Mouse (Mus musculus) heart, adult 2 months (tissue): Measurements from ENCODE around the gene Aknad1.

Source experiments
- CTCF ChIP-seq: fragments of 200-600 bp; IDR thresholded peaks from 2 replicates; pipeline ENCODE4 v1.8.1; 2022; ENCODE audit warnings: antibody characterized with exemption, mild to moderate bottlenecking, moderate library complexity
- EP300 ChIP-seq: fragments of 200-500 bp; IDR thresholded peaks from 2 replicates; pipeline ENCODE4 v1.6.1; 2011; ENCODE audit warnings: low read depth, low read length, control low read depth; ENCODE audit not compliant: insufficient read depth
- POLR2A ChIP-seq: fragments of 200-500 bp; IDR thresholded peaks from 2 replicates; pipeline ENCODE4 v1.6.1; 2011; ENCODE audit warnings: mild to moderate bottlenecking, low read depth, low read length, control low read depth; ENCODE audit not compliant: insufficient read depth

GRCm38 (mm10) chr3:108772811-108773210 lies 33.4 kb downstream of the Aknad1 start:
- TF ChIP-seq POLR2A, result no peak
- TF ChIP-seq CTCF, result peak; percentile 14; the same call in 1 of the 2 replicates
- no peak for TF ChIP-seq EP300
